Mouse (Mus musculus) ES-Bruce4 (cell line): Measurements from ENCODE around the gene Foxc2. TPM values are rescaled to one million over a fixed set of nuclear protein-coding genes. Genes with fewer than 3 reads are reported as not detected.

Experiments used
- H3K27ac ChIP-seq: 2 replicates; pipeline ENCODE4 v1.5.1; 2012; ENCODE audit warnings: low read length, inconsistent platforms; ENCODE audit not compliant: insufficient read depth
- H3K27me3 ChIP-seq: 2 replicates; pipeline ENCODE4 v1.6.1; 2012; ENCODE audit warnings: mild to moderate bottlenecking, low read length, inconsistent platforms; ENCODE audit not compliant: control insufficient read depth, poor library complexity, insufficient read depth, severe bottlenecking
- H3K36me3 ChIP-seq: 2 replicates; pipeline ENCODE4 v1.6.1; 2012; ENCODE audit warnings: inconsistent platforms, mild to moderate bottlenecking, low read length, moderate library complexity; ENCODE audit not compliant: control insufficient read depth, poor library complexity, insufficient read depth, severe bottlenecking
- H3K4me1 ChIP-seq: one replicate; pipeline ENCODE4 v1.8.1; 2011; ENCODE audit warnings: low read length; ENCODE audit not compliant: control insufficient read depth, insufficient read depth
- H3K4me3 ChIP-seq: 2 replicates; pipeline ENCODE4 v1.5.1; 2011; ENCODE audit warnings: low read depth, mild to moderate bottlenecking, low read length
- H3K9ac ChIP-seq: 2 replicates; pipeline ENCODE4 v1.6.1; 2012; ENCODE audit warnings: low read depth, mild to moderate bottlenecking, inconsistent platforms; ENCODE audit not compliant: poor library complexity, severe bottlenecking
- H3K9me3 ChIP-seq: replicated peaks from 2 replicates; pipeline ENCODE4 v1.6.1; 2012; ENCODE audit warnings: mild to moderate bottlenecking, low read length, inconsistent platforms; ENCODE audit not compliant: control insufficient read depth, poor library complexity, insufficient read depth, severe bottlenecking
- CTCF ChIP-seq: IDR thresholded peaks from one replicate; pipeline ENCODE4 v1.8.1; 2011; ENCODE audit warnings: low read depth, low read length
- EP300 ChIP-seq: IDR thresholded peaks from 2 replicates; pipeline ENCODE4 v1.6.1; 2011; ENCODE audit warnings: low read depth, low read length; ENCODE audit not compliant: insufficient read depth
- POLR2A ChIP-seq: IDR thresholded peaks from one replicate; pipeline ENCODE4 v1.8.1; 2011; ENCODE audit warnings: low read length; ENCODE audit not compliant: insufficient read depth
- polyA plus RNA-seq: library from polyadenylated mRNA; stranded (reverse); fragments of >200 nt; gene quantifications from 2 replicates; pipeline ENCODE4 v1.2.4, GENCODE M21; 2011; ENCODE audit warnings: low read depth; ENCODE audit not compliant: missing spikeins, insufficient read depth, insufficient read length

Foxc2 gene
- polyA plus RNA-seq, 1 experiment, result not detected

DNA sequence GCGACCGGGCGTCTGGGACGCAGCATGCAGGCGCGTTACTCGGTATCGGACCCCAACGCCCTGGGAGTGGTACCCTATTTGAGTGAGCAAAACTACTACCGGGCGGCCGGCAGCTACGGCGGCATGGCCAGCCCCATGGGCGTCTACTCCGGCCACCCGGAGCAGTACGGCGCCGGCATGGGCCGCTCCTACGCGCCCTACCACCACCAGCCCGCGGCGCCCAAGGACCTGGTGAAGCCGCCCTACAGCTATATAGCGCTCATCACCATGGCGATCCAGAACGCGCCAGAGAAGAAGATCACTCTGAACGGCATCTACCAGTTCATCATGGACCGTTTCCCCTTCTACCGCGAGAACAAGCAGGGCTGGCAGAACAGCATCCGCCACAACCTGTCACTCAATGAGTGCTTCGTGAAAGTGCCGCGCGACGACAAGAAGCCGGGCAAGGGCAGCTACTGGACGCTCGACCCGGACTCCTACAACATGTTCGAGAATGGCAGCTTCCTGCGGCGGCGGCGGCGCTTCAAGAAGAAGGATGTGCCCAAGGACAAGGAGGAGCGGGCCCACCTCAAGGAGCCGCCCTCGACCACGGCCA is 717 bp downstream of the Foxc2 start:
- Histone ChIP-seq H3K9ac (peak overlapping the region; percentile 85), H3K36me3 (no peaks in the 10 kb centered on the region), H3K9me3 (no peaks in the 10 kb centered on the region), H3K27me3 (peaks cover 59% of the 10 kb centered on the region), H3K4me1 (no peaks in the 10 kb centered on the region), H3K4me3 (peak overlapping the region; percentile 66), H3K27ac (no peak overlapping the region)
- no peak for TF ChIP-seq EP300
- no peak for TF ChIP-seq POLR2A
- TF ChIP-seq CTCF, result no peak

DNA sequence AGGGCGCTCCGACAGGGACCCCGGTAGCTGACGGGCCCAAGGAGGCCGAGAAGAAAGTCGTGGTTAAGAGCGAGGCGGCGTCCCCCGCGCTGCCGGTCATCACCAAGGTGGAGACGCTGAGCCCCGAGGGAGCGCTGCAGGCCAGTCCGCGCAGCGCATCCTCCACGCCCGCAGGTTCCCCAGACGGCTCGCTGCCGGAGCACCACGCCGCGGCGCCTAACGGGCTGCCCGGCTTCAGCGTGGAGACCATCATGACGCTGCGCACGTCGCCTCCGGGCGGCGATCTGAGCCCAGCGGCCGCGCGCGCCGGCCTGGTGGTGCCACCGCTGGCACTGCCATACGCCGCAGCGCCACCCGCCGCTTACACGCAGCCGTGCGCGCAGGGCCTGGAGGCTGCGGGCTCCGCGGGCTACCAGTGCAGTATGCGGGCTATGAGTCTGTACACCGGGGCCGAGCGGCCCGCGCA is 1.2 kb downstream of the Foxc2 start:
- Histone ChIP-seq H3K27me3 (peaks cover 59% of the 10 kb centered on the region), H3K9me3 (no peaks in the 10 kb centered on the region), H3K9ac (peak overlapping the region; percentile 85), H3K27ac (no peak overlapping the region), H3K4me3 (peak overlapping the region; percentile 66), H3K4me1 (no peaks in the 10 kb centered on the region), H3K36me3 (no peaks in the 10 kb centered on the region)
- TF ChIP-seq EP300, result no peak
- TF ChIP-seq CTCF, result no peak
- no peak for TF ChIP-seq POLR2A

DNA sequence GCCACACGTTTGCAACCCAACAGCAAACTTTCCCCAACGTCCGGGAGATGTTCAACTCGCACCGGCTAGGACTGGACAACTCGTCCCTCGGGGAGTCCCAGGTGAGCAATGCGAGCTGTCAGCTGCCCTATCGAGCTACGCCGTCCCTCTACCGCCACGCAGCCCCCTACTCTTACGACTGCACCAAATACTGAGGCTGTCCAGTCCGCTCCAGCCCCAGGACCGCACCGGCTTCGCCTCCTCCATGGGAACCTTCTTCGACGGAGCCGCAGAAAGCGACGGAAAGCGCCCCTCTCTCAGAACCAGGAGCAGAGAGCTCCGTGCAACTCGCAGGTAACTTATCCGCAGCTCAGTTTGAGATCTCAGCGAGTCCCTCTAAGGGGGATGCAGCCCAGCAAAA is 1.9 kb downstream of the Foxc2 start:
- no peak overlapping the region for H3K4me3 ChIP-seq
- H3K27me3 ChIP-seq, result peaks cover 59% of the 10 kb centered on the region
- no peak overlapping the region for H3K27ac ChIP-seq
- H3K36me3 ChIP-seq, result no peaks in the 10 kb centered on the region
- peak overlapping the region; percentile 85 for H3K9ac ChIP-seq
- TF ChIP-seq EP300, result no peak
- TF ChIP-seq POLR2A, result no peak
- no peak for TF ChIP-seq CTCF
- peaks cover 3% of the 10 kb centered on the region; the same call in 1 of the 2 replicates for H3K9me3 ChIP-seq
- H3K4me1 ChIP-seq, result no peaks in the 10 kb centered on the region

DNA sequence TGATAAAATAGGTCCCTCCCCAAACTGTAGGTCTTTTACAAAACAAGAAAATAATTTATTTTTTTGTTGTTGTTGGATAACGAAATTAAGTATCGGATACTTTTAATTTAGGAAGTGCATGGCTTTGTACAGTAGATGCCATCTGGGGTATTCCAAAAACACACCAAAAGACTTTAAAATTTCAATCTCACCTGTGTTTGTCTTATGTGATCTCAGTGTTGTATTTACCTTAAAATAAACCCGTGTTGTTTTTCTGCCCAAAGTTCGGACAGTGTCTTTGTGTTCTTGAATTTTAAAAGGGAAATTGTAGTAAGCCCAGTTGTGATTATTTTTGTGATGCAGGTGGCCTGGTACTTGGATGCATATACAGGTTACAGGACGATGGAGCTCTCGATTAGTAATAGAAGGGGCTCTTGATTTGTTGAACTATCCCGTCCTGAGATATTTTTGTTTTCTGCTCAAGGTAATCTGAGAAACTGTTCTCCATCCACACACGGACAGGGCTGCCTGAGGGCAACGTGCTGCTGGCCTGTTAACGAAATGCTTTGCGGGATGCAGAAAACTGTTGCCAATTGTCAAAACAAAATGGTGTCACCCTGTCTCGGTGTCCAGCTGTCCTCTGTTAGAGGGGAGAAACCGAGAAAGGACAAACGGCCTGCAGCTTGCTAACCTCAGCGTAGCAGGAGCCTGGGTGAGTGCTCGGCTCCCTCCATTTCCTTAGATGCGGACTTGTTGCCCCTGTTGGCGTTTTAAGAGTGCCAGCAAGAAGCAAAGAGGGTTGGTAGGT is 2.9 kb downstream of the Foxc2 start:
- H3K9me3 ChIP-seq, result peaks cover 6% of the 10 kb centered on the region; the same call in 1 of the 2 replicates
- H3K36me3 ChIP-seq, result no peaks in the 10 kb centered on the region
- no peak overlapping the region for H3K9ac ChIP-seq
- no peaks in the 10 kb centered on the region for H3K4me1 ChIP-seq
- TF ChIP-seq POLR2A (no peak), CTCF (no peak), EP300 (no peak)
- peaks cover 61% of the 10 kb centered on the region for H3K27me3 ChIP-seq
- no peak overlapping the region for H3K4me3 ChIP-seq
- no peak overlapping the region for H3K27ac ChIP-seq

DNA sequence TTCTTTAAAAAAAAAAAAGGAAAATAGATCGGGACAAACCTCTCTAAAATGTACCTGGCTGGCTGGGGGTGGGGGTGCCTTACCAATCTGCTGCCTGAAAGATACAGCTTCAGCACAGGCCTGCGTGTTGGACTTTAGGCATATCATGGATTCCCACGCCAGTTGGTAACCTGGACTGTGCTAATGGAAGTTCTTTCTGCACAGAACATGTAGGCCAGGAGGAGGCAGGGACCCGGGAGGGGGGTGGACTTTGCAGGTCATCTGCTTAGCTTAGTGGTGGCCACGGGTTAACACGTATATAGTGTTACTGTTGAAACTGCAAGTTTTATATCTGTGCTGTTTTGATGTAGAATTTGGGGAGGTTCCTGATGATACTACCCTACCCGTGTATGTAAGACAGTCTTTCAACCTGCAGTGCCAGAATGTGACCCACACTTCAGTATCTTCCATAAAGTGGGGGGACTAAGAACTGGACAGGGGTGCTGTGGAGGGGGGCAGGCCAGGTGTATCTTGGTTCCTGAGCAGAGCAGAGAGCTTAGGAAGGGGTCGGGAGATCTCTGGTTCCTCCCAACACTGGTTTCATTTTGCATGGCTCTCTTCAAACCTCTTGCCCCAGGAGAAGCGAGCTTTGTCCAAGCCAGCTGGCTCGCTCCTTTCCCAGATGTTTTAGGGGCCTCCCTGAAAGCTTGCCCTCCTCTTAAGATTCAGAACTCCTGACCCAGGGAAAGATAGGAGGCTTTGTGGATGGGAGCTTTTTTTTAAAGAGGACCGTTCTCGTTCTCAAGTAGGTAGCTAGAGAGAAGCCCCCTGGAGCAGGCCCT is 3.9 kb downstream of the Foxc2 start:
- Histone ChIP-seq H3K4me3 (no peak overlapping the region), H3K27me3 (peaks cover 53% of the 10 kb centered on the region), H3K9ac (no peak overlapping the region), H3K27ac (no peak overlapping the region), H3K4me1 (peaks cover 2% of the 10 kb centered on the region), H3K36me3 (no peaks in the 10 kb centered on the region), H3K9me3 (peaks cover 6% of the 10 kb centered on the region; the same call in 1 of the 2 replicates)
- TF ChIP-seq EP300, result no peak
- no peak for TF ChIP-seq POLR2A
- TF ChIP-seq CTCF, result no peak
